Mouse (Mus musculus): Measurements from ENCODE around the gene Fahd1.

DNA sequence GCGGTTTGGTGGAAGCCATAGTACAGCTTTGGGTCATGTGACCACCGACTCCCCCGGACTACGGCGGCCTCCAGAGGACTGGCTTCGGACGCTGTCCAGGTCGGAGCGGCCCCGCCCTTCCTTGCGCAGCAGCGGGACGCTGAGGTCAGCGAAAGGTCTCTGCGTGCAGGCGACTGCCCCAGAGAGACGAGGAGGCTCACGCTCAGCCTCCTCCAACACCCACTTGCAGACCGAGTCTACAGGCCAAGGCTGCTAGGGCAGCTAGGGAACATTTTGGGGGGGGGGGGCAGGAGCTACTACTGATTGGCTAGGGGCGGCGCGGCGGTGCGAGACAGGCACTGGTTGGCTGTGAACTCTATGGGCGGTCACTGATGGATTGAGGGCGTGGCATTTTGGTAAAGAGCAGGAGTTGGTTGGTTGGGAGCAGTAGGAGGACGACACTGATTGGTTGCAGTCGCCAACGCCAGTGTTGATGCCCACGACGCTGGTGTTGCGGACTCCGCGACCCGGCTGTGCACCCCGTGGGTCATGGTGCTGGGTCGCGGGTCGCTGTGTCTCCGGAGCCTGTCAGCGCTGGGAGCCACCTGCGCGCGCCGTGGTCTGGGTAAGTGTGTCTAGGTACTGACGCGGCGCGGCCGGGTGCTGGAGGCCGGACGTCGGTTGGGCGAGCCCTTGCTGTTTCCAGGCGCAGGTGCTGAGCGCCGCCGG is at the start of gene Fahd1:
- TF ChIP-seq POLR2A (IDR thresholded peaks at IDR 0.05; ENCODE audit: low read depth, low read length): peak; percentile 63
- no peak for TF ChIP-seq CTCF (IDR thresholded peaks at IDR 0.05; ENCODE audit: borderline replicate concordance, insufficient read depth, low read length)
